Mouse (Mus musculus) T-cell, adult 2 months (primary cell): ENCODE results near the gene Agap1.

Experiments used
- DNase-seq: peaks from one replicate; pipeline ENCODE4 v3.0.0; 2022; ENCODE audit warnings: low spot score

The Agap1 gene

DNA sequence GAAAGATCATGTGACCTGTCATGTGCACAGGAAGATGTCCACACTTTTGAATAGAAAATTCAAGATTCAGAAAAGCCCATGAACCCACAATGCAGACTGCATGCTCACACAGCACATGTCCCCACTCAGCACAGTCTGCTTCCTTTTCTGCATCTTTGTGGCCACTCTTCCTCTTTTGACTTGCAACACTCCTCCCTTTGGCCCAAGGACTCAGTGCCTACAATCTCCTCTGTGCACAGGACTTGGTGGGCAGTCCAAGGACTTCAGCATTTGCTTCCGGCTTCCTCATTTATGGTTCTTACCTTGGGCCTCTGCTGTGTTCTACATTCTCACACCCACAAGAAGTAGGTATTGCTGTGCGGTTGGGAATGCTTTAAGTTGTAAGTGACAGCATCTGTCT lies 447.6 kb downstream of the Agap1 start:
- no peak for DNase-seq

DNA sequence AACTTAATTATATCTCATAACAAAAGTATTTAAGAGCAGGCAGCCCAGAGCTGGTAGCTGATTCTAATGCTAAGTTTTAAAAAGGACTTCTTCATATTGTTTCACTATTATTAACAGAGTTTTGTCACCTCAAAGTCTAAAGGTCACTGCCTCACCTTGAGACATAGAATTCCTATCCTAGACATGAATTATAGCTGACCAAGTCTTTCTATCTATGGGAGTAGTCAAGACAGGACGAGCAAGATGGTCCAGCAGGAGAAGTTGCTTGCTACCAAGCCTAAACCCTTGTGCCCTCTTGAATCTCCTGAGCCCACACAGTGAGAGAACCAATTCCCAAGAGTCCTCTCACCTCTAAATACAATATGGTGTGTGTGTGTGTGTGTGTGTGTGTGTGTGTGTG lies 448.0 kb downstream of the Agap1 start:
- DNase-seq, result no peak

DNA sequence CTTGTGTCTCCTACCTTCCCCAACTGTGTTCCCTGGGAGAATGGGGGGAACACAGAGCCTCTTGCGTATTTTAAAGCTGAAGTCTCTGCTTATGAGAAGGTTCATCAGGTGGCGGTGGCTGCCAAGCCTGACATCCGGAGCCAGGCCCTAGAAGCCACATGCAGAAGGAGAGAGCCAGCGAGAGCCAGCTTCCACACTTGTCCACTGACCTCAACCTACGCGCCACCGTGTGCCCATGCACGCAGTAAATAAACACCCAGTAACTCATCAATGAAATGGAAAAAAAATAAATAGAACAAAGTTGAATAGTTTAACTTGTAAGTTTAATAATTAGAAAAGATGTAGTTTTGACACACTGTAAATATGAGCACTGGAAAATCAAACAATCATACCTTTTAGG lies 455.2 kb downstream of the Agap1 start:
- no peak for DNase-seq

DNA sequence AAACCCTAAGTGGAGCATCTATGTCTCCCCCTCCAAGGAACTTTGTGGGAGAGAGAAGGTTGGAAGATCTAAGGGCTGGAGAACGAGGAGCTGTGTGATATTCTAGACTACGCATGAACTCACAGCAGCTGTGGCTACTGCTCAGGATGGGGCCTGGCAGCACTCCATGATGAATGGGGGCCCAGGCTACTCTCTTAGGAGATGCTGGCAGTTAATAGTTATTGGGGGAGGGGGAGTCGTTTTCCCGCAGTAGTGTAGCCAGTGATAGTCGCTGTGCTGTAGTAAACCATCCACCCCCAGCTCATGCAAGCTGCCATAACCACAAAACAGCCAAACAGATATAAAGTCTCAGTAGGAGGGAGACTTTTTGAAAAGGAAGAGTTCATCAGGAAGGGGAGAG lies 457.8 kb downstream of the Agap1 start:
- no peak for DNase-seq

DNA sequence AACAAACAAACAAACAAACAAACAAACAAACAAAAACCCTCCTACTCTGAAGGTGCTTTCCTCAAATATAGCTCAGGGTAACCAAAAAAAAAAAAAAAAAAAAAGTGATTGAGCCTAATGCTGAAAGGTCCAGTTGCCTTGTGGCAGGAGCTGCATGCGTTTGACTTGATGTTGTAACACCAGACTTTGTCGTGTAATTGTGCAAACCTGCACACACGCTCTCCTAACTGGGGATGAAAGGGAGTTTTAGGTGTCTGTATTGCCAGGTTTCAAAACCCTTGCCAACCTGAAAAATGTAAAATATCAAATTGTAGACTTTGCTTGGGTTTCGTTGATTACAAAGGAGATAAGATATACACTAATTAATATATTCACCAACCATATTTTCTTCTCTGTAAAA lies 459.0 kb downstream of the Agap1 start:
- no peak for DNase-seq

DNA sequence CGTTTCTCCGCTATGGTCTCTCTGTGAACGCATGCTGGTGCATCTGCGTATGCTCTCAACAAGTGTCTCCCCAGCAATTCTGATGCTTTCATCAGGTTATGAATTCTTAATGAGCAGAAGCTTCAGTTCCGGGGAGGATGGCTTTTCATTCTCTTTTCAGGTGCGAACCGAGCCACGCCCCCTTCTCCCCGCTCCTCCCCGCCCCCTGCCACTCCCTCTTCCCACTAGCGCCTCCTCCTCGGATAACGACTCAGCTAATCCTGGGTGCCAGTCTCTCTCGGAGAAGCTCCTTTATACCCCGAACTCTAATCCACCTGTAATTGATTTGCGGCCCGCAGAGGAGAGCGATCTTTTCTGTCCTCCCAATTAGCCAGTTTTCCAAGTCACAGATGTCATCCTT lies 463.5 kb downstream of the Agap1 start:
- no peak for DNase-seq

DNA sequence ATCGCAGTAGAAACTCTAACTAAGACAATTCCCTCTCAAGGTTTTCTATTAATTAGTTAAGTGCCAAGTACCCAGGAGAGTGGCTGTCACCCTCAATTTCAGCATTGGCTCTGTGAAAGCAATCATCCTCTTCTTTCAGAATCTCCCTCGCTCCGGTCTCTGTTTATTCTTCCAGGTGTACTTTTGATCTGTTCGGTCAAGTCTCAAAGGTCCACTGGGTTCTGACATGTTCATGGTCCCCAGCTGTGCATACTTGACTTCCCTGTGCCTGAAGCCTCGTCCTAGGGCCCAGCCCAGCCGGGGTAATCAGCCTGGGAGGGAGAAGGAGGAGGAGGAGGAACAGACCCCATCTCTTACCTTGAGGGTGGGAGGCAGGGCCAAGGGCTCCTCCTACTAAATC lies 464.6 kb downstream of the Agap1 start:
- no peak for DNase-seq

DNA sequence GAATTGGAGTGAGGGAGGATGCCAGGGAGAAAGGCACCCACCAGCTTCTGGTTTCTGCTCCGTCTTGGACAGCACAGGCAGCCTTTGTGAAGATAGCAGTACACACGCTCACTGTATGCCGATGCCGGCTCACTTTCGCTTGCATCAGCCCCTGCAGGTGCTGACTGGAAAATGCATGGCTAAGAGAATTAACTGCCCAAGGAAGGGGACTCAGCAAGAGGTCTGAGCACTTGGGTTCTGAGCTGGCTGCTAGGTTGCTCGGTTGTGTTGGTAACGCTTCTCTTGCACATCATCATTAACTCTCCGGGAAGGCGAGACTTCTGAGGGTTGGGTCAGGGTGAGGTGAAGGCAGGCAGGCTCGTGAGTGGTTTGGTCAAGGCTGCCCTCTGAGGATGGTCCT lies 467.2 kb downstream of the Agap1 start:
- DNase-seq, result no peak

DNA sequence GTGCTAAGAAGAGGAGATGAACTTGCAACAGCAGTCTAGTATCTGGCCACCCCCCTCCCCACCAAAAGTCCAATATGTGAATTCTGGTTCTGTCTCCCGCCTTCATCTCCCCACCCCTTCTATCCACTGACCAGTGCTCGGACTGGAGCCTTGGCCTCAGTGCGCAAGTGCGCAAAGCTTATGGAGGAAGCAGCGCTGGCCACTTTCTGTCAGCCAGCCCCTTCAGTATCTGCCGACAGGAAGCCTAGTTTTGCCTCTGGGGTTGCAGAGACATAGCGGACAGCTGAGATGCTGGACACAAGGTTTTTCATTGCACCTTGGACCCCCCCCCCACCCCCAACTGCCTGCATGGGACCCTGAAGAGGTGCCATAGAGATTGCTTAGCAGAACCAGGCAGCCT lies 467.7 kb downstream of the Agap1 start:
- no peak for DNase-seq

DNA sequence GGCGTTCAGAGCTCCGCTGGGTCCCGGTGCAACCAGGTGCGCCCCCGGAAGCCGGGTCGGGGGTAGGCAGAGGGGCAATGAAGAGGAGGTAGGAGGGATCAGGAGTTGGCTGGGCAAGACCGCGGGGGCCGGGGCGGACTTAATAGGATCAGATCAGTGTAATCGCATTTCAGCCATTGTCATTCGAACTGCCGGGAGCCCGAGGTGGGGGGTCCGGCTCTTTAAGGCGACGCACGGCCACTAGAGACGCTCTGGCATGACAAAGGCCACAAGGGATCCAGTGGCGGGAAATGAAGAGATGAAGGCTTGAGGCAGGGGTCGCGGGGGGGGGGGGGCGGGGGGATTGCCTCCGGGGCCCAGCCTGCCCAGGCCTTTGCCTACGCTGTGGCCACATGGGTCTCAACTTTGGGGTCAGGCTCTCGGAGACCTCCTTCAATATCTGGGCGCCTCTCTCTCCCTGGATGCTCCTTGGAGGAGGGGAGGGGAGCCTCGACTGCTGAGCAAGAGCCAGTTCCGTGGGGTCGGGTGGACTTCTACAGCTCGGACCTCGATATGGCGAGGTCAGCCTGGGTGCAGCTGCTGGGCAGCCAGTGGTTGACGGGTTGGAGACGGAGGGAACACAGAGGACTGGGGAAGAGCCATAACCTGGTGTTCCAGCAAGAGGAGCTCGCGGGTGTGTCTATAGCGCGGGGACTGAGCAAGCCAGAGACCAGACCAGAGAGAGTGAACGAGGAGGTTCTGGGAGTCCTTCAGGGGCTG lies 468.5 kb downstream of the Agap1 start:
- DNase-seq, result no peak

DNA sequence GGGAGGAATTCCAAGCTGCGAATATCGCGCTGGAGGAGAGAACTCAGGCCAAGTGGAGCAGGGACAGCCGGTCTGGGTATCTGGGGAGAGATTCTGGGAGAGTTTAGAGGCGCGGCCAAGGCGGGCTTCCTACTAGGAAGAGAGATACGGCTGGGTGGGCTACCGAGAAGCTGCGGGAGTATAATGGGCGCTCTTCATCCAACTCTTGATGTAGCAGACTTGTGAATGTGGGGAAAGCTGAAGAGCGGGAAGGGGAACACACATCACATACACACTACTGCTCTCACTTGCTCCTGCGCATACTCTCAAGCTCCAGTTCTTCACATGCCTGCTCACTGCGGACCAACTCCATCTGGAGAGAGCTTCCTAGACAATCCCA lies 469.0 kb downstream of the Agap1 start:
- no peak for DNase-seq

DNA sequence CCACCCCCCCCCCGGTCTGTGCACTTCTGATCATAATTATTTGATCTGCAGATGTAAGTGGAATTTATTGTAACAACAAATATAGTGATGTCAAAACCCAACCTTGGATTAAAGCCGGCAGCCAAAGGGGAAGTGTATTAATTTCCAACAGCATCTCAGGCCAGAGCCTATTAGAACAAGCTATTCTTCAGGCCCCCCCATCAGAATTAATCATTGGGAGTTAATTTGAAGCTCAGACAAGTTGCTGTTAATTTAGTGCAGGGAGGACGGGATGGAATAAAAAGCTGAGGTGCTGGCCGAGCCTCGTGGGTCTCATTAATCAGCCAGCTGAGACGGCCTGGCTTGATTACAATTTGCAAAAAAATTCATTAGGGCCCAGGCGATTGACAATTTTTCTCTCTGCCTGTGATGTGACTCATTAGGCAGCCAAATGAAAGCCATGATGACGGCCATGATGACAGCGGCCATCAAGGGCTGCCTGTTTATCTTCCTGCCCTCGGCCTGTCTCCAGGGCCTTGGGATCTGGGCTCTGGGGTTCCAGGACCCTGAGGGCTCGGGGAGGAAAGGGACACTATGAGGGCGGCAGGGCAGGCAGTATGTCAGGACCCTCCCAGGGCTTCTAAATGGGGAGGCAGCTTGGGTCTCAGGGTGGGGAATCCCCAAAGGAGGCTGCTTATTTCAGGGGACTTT lies 471.0 kb downstream of the Agap1 start:
- no peak for DNase-seq

DNA sequence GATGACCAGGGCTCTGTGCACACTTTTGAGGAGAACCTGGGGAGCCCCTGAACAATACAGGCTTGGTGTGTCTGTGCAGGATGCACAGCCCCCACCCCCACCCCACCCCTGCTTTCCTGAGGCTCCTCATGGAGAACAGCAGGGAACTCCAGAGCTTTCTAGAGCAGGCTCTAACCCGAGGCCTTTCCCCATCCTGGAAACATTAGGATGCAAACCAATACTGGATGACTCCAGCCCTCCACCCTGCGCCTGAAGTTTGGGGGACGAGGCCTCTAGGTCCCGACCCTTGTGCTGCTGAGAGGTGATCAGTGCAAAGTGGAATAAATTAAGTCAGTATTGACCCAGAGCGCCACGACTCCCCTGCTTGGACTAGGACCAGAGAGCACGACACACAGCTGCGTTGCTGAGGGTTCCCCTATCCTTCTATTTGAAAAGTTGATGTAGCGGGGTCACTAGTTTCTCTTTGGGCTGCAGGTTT lies 472.0 kb downstream of the Agap1 start:
- no peak for DNase-seq

DNA sequence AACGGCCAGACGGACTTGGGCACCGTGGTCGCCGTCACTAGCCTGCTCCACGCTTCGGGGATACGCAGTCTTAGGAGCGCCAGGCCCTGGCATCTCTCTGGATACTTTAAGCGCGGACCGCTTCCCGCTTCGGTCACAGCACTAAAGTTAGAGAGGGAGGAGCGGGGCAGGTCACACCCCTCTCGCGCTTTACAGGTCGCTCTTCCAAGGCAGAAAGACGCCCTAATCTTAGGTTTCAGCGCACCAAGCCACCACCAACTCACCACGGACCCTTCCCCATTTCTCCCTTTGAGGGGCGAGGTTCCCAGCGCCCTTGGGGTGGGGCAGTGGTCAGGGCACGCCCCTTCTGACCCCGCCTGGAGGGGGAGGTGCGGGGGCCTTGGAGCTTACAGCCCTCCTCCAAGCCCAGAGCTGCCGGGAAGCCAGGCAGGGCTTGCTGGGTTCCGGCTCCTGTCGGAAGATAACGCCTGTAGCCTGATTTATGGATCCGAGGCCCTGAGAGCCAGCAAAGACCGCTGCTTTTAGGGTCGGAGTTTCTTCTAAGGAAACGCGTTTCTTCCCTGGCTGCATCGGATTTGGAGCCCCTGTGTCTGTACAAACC lies 472.6 kb downstream of the Agap1 start:
- no peak for DNase-seq

DNA sequence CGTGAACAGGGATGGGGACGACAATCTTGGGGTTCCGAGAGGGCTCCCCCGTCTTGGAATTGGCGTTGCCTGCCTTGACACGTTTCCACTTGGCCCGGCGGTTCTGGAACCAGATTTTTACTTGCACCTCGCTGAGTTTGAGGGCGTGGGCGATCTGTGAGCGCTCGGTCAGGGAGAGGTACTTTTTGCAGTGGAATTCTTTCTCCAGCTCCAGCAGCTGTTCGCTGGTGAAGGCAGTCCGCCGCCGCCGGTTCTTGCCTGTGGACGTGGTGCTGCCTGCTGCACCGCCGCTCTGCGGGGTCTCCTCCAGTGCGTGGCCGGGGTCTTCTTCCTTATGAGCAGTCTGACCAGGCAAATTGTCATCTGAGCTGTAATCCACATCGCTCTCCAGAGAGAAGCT lies 474.1 kb downstream of the Agap1 start:
- DNase-seq, result no peak

DNA sequence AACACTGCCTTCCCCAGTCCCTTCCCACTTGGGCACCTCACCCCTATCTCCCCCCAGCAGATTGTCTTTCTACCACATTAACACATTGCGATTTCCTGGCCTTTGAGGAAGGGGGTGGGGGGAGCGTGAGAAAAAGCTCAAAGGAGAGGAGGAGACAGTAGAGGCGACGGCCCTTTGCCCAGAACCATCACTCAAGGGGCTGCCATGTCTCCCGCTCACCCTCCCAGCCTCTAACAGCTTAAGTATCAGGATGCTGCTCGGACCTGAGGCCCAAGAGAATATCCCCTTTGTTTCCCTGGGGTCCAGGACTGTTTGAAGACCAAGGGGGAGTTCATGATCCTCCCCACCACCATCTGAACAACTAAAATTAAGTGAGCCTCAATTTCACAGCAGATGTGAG lies 474.6 kb downstream of the Agap1 start:
- no peak for DNase-seq

DNA sequence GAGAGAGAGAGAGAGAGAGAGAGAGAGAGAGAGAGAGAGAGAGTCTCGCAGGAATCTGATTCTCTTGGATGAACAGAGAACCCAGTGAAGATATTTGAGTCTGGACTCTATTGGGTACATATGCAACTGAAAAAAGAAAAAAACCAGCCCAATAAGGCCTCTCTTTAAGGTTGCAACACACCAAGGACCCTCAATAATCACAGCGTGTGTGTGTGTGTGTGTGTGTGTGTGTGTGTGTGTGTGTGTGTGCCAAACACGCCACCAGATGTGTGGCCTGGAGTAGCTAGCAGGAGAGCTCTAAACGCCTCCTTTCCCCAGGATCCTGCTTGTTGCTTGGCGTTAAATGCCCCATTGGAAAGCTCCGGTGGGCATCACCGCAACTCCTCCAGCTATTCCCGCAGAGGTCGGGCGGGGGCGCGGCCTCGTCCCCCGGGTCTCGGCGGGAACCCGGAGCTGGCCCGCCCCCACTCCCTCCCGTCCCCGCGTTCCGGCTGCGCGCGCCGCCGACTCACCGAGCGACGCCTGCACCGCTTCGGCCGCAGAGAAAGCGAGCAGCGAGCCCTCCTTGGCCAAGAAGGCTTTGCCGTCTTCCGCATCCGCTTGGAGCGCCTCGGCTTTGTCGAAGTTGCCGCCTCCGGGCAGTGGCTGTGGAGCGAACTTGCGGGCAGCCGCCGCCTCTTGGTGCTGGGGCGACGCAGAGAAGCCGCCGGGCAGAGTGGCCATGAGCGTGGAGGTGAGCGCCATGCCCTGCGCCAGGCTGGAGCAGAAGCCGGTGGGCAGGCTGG lies 475.3 kb downstream of the Agap1 start:
- DNase-seq, result no peak

DNA sequence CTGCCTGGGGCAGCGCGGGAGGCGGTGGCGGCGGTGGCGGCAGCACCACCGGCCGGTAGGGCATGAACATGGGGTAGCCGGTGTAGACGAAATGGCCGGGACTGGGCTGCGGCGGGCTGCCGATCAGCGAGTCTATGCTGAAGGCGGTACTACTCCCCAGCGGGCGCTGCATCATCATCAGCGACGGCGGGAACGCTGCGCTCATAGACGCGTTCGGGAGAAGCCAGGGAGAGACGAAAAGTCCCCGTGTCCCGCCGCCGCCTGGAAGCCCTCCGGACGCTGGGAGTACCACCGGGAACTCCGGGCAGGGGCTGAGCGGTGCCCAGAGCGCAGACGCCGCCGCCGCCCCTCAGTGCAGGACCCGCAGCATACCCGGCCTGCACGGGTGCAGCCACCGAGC lies 475.9 kb downstream of the Agap1 start:
- no peak for DNase-seq

DNA sequence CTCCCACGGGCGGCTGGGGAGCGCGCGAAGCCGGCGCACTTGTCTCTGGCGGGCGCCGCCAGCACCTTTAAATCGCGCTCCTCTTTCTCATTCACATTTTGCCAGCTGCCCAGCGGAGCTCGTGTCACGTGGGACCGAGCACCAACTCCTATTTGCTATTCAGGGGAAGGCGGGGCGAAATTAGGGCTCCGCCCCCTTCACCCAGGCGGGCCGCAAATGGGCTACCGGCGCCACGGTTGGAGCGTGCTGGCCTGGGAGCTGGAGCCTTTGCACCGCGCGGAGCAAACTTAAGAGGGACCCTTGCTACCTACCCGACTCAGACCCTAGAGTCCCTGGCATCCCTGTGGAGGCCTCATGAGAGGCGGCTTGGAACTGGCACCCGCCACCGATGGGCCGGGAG lies 476.5 kb downstream of the Agap1 start, which contains the start of gene Gbx2:
TSS of gene Gbx2 (minus strand) at position 60 of the 400 bp plus-strand sequence.
- no peak for DNase-seq

DNA sequence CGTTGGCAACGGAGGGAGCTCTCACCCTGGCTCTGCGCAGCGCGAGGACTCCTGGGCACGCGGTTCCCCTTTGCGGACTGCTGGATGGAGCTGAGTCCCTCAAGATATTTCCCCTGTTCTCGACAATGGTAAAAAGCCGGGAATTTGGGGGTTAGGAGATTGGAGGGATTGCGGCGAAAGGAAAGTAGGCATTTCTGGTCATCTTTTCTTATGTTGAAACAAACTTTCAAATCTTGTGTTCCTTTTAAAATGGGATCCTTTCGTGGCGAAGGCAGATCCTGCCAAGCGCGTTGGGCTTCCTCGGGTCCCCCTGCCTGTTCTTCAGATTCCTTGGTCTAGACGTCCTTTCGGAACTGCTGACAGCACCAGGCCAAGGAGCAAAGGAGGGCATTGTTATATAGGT lies 477.4 kb downstream of the Agap1 start:
- DNase-seq, result no peak

DNA sequence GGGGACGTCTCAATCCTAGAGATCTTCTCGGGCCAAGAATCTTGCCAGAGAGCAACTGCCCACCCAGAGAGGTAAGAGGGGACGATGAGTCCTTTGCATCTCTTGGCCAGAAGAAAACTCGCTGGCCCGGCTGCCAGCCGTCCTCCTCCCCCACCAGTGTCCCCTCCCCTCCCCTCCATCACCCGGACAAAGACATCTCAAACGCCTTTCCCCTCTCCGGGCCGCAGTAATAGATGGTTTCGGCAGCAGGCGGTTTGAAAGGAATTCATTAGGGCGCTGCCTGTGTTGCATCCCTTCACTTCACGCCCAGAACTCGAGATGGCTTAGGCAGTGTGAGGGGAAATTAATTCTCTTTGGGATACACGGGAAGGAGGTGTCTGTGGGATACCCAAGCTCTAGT lies 478.0 kb downstream of the Agap1 start:
- no peak for DNase-seq

DNA sequence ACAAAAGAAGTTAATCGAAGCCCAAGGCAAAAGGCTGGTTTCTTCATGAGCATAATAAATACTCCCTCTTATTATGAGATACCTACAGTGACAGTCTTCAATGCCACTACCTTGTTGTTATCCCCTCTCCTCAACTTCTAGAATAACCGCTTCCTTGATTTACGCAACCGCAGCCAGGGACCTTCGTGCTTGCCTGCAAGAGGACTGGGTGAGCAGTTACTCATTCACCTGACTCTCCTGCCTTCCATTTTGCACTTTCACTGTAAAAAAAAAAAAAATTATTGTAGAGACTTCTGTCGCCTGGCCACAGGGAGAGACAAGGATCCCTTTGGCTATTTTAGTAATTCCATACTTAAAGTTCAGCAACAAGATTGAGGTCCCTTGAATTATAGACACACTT lies 478.4 kb downstream of the Agap1 start:
- no peak for DNase-seq

DNA sequence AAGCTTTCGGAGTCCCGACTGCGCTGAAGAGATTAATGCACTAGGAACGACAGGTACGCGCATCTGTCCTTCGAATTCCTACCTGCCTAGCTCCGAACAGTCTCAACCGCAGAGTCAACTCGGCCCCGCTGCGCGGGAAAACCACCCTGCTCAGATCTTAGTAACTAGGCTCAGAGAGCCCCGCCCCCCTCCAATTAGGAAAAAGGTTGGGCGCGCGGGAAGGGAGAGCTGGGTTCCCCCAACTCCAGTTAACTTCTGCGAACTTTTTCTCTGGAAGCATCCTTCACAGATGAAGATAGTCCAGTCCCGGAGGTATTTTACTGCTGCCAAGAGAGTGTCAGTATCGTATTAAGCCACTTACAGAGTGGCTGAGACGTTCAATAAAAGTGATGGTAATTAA lies 479.2 kb downstream of the Agap1 start:
- DNase-seq, result no peak
